Mouse (Mus musculus): ENCODE data around the gene Naglu.
"Not testable (repeated sequence)": the region's sequence is repeated elsewhere in the genome, so short reads cannot be mapped to it uniquely, and the experiment has no call there.

Gene Naglu

DNA sequence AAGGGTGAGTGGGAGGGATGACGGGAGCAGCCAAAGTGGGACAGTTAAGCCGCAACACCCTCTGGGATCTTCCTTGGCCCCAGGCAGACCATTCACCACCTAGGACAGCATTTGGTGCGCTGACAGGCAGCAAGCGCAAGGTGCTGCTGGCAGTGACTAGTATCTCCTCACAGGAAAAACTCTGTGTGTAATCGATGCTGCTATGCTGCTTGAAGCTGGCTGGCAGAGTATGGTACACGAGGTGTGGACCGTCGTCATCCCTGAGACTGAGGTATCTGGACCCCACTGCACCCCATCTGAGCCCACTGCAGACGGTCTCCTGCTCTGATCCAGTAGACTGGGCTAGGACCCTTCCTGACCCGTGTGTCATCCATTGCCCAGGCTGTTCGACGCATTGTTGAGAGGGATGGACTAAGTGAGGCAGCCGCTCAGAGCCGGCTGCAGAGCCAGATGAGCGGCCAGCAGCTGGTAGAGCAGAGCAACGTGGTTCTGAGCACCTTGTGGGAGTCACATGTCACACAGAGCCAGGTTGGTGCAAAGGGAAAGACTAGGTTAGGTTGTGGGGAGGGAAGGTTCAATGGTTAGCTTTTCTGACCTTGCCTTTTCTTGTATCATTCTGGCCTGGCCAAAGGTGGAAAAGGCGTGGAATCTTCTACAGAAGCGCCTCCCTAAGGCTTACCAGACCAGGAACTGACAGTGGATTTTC lies 16.0 kb downstream of the Naglu start:
- no peak for DNase-seq

DNA sequence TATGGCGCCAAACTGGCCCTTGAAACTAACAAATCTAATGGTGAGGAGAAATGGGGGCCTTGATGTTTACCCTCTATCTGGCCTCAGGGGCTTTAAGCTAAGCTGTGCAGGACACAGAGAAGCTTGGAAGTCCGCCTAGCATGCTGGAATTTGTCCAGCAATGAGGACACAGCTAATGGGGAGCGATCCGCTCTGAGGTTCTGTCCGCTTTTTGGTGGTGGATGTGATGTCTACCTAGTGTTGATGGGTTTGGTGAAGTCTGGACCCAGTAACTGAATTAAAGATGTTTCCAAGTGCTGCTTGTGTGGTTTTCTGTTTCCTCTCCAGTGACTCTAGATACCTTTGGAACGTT lies 16.5 kb downstream of the Naglu start:
- DNase-seq, result no peak

DNA sequence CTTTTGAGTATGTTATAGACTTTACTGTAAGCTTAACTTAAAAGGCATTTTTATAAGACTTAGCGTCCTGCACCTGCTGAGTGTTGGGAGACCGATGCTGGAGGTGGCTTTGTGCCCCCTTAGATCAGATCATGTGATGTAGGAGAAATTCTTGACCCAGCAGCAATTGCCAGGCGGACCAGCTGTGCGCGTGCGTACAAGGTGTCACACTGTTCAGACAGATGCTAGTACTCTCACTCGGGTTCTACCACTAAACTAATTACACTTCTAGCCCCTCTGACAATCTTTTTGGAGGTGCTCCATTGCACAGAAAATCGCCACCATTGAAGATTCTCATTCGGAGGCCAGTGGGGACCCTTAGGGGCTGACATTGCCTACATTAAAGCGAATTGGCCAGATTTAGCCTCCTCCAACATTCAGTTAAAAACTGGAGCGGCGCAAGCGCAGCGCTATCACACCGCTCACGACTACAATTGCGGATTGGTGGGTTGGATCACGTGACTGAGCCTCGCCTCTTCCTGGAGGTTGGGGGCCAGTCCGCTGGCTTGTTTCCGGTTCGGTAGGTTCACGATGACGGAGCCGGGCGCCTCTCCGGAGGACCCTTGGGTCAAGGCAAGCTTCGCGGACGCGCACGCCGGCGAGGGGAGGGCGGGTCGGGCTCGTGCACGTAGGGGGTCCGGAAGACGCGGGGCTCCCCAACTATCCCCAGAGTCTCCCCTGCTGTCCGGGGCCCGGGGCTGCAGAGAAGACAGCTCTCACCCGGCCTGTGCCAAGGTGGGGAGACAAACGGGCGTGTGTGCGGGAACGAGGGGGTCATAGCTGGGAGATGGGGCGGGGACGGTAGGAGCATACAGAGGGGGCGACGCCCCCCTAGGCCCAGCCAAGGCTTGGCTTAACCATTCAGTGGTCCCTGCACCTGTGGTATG lies 17.2 kb downstream of the Naglu start, which contains the start of gene Mlx:
TSS of gene Mlx (plus strand) at position 522 of the 926 bp plus-strand sequence.
- peak; percentile 92 to 95 for DNase-seq

DNA sequence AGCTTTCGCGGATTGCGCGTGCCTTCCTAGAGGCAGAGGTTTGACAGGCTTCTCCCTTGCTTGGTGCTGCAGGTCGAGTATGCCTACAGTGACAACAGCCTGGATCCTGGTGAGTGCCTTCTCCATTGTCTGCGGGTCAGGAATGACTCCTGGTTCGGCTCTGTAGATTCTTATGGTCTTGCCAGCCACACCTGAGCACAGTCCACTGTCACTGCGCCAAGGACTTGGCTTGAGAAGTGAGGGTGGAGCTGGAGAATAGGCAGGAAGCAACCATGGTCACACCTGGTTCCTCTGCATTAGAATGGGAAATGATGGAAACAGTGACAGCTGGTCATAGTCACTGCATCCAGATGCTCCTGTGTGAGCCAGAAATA lies 17.9 kb downstream of the Naglu start:
- DNase-seq, result peak in 1 of 2 experiments; percentile 46

DNA sequence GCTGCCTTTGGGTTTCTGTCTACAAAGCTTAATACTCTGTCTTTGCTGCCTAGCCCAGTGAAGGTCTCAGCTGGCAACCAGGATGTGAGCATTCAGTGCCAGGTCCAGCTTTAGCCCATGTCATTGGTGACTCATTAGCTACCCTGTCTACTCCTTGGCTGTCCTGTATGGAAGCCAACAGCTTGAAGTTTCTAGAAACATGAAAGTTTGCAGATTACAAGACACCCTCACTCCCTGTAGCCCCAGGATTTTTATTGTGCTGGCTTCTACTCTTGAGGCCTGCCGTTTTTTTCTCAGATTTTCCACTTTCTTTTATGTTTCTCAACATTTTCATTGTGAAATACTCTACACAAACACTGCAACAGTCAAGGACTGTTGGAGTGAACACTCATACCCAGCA lies 20.1 kb downstream of the Naglu start:
- DNase-seq, result no peak

DNA sequence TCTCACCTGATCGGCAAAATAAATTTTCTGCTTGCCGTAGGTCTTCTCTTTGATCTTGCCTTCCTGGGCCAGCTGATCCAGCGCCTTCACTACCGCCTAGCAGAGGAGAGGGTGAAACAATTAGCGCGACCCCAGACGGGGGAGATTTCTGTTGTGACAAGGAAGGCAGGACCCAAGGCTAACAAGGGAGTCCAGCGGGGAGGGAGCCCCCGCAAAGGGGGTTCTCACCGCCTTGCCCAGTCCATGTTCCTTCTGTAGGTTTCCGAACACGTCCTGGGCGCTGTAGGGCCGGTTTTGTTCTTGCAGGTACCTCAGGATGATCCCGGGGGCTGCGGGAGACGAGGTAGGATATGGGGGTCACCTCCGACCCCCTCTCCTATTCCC lies 25.1 kb downstream of the Naglu start:
- no peak for DNase-seq

DNA sequence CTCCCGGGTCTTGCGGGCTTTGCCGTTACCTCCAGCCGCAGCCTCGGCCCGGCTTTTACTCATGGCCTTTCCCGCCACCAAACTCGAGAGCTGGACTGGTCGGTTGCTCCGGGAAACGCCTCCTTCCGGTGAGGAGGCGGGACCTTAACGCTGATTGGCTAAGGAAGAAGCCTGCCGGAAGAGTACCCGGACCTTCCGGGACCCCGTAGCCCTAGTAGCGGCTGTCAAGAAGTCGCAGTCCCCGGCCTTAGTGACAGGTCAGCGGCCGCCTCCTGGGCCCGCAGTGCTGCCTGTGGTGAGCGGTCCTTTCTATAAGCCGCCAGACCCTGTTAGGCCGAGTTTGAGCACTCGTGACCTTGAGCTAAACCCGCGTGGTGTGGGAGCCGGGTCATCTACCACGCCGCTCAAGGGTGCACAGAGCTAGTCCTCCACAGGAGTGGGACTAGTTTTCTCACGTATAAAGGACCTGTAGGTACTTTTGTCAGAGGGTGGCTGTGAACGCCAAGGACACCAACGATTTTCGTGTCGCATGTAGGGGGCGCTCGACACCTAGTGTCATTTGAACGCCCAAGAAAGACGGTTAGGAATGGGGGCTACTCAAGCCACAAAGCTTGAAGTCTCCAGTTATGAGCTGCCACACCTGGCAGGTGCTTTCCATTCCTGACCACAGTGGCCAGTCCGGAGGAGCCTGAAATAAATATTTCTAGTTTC lies 25.7 kb downstream of the Naglu start, which contains the start of gene Psmc3ip:
TSS of gene Psmc3ip (minus strand) at position 123 of the 711 bp plus-strand sequence.
- peak; percentile 95 to 96 for DNase-seq

DNA sequence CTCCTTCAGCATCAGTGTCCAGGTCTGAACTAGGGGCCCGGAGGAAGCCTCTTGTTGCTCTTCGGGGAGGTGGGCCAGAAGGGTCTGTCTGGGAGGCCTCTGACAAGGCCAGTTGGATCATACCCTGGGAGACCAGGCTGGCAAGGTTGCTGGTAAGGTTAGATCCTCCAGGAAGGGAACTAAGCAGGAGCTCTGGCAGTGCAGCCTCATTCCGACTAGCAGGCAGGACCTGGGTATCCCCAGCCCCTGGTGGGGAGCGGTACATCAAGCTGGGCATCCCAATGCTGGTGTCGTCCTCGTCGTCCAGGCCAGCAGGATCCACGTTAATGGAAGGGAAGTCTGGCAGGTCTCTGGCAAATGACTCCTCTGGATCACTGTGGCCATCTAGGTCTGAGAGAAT lies 28.4 kb downstream of the Naglu start:
- no peak for DNase-seq

DNA sequence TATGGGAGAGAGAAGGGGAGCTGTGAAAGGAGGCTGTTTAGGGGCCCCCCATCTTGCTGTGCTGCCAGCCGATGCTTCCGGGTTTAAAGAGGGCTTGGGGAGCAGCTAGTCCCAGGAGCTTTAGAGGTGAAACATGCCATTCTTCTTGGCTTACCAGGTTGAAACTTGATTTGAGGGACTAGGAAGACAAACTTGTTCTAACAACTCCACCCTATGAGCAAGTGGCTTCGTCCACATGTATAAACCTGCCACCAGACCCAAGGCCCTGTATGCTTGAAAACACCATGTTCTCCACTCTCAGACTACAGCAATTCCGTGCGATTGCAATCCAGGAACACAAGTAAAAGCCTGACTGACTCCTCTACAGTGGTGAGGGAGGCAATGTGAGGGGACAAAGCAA lies 33.2 kb downstream of the Naglu start:
- no peak for DNase-seq

DNA sequence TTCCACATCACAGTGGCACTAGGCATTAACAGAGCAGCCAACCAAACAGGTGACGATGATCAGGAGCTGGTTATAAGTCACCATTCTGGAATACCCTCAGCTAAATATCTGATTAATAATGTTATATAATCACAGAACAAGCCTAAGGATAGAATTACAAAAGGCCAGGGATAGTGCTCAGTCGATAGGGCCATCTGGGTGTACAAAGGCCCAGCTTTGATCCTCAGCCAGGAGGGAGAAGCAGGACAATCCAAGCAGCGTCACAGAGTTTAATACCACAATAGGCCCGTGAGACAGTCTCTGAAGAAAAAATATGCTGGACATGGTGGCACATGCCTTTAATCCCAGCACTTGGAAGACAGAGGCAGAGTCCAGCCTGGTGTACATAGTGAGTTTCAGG lies 39.5 kb downstream of the Naglu start:
- no peak for DNase-seq

DNA sequence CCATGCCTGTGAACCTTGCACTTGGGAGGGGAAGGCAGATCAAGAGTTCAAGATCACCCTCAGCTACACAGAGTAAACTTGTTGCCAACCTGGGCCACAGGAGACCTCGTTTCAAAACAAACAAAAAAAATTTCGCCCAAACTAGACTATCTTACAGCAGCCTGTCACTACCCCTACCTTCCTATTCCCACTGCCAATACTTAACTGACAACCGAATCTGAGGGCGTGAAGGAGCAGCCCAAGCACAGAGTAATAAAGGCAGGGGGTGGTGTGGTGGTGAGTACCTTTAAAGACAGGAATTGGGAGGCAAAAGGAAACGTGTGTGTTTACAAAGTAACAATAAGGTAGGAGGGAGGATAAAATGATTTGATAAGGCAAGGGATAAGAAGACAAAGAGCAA lies 40.9 kb downstream of the Naglu start:
- DNase-seq, result no peak

DNA sequence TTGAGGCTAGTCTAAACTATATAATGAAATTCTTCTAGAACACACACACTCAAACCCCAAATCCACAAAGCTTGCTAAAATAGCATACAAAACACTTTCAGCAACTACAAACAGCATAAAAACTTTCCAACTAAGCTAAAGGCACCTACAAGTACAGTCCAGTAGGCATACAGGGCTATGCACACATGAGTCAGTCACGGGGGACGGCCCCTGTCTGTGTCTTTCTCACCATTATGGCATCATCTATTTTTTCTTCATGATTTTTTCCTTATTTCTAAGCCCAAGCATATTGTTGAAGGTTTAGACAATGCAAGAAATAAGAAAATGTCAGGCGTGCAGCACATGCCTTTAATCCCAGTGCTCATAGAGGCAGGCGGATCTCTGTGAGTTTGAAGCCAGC lies 41.4 kb downstream of the Naglu start:
- no peak for DNase-seq

DNA sequence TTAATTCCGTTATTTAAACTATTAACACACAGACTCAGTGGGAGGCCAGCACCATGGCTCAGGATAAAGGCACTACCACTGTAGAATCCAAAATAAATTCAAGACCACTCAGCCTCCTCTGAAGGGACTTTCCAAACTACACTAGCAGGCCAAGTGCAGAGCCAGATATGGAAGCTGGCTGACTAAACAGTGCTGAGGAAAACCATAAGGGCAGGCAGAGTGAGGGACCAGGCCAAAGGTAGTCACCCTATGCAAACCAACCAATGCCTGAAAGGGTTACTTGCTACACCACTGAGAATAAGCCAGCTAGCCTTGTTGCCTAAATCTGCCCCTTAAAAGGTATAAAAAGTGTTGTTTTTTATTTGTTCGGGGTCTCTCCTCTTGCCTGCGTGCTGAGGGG lies 42.4 kb downstream of the Naglu start:
- DNase-seq, result no peak

DNA sequence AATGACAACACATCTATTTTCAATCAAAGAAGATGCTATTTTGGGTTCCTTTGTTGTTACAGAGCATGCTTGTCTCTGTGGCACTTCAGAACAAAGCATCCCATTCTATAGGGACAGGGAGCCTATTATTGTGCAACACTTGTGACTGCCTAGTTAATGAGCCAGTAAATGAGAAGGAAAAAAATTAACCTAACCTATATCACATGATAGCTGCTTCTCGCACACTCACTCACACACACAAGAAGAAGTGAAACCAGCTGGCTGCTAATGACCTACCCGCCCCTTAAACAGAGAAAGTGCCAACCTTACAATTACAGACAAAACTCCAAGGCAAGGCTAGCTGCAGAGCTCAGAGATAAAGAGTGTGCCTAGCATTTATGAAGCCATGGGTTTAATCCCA lies 45.8 kb downstream of the Naglu start:
- no peak for DNase-seq

DNA sequence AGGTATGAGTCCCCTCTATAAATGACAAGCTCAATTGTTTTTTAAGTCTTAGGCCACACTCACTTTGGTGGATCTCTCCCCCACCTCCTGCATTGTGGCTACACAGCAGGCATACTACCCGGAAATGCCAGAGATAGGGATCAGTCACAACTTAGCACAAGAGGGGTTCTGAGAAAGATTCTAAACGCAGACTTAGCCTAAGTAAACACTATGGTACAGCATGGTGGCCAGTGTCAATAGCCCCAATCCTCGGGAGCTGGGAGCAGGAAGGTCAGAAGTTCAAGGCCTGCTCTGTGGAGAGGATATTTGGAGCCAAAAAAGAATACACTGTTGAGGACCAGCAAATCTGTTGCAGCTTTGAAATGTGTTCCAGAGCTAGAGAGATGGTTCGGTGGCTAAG lies 48.3 kb downstream of the Naglu start:
- DNase-seq, result no peak

DNA sequence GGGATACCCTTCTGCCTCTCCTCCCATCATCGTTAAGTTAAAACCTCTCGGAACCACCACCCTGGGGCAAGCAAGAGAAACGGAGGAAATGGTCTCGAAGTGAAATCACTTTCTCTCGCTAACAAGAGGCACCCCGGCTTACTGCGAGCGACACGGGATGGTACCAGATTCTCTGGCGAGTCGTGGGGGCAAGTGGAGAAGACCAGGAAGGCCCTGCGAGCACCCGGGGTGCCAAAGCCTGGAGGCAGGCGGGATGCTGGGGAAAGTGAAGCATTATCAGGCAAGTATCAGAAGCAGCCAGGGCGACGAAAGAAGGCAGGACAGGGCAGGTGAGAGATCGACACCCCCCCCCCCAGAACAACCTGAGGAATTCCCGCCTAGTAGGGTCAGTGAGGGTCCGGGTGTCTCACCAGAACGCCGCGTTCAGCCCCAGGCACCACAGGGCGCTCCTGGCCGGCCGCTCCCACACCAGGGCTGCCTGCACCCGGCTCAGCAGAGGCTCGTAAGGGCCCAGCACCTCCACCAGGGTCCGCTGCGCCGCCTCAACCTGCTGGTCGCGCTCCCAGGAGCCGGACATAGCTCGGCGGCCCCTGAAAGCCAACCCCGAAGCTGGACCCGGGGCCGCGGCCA lies 49.4 kb downstream of the Naglu start:
- no peak for DNase-seq

DNA sequence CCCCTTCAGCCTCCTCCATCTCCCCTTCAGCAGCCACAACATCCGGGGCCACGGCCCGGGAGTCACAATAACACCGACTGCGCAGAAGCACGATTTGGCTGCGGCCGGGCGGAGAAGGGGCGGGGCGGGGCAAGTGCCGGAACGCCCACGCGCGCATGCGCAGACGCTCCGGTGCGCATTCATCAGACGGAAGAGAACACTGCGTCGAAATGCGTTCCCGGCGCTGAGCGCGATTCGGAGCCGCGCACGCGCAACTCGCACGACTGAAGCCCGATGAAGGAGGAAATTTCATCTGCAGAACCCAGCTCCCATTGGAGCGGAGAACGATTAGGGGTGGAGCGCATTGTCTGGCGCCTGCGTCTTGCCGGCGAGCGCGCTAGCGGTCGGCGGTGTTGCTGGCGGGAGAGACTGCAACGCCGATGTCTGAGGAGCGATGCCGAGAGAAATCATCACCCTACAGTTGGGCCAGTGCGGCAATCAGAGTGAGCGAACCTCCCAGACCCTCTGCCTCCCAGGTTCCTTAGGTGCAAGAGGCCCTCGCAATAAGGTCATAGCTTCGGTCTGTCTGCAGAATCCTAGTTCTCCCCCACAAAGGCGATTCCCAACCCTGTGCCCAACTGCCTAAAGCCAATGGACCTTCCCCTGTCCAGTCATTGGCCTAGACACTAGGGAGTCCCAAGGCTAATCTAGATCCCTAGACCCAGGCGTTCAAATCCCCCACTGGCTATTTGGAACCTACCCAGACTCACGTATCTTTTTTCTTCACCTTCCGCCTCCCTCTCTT lies 50.1 kb downstream of the Naglu start, which contains the start of the genes Retreg3 and Tubg1:
TSS of gene Retreg3 (minus strand) at position 133 of the 784 bp plus-strand sequence.
TSS of gene Tubg1 (plus strand) at position 178 of the 784 bp plus-strand sequence.
- DNase-seq, result peak; percentile 99

DNA sequence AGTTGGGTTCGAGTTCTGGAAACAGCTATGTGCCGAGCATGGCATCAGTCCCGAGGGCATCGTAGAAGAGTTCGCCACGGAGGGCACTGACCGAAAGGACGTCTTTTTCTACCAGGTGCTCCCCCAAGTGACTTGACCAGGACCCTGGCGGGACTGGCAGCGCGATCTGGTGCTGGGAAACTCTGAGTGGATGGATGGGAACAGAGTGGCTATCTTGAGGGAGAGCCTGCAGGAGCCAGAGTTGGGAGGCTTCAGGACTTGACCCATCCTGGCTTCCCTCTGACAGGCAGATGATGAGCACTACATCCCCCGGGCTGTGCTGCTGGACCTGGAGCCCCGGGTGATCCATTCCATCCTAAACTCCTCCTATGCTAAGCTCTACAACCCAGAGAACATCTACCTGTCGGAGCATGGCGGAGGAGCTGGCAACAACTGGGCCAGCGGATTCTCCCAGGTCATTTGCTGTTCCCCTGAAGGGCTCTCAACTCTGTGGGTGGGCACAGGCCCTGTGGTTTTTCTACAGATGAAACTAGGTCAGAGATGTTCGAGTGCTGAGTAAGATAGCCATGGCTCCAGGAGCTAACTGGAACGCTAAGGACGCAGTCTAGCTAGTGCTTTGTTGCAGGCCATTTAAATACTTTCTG lies 50.9 kb downstream of the Naglu start:
- no peak for DNase-seq

DNA sequence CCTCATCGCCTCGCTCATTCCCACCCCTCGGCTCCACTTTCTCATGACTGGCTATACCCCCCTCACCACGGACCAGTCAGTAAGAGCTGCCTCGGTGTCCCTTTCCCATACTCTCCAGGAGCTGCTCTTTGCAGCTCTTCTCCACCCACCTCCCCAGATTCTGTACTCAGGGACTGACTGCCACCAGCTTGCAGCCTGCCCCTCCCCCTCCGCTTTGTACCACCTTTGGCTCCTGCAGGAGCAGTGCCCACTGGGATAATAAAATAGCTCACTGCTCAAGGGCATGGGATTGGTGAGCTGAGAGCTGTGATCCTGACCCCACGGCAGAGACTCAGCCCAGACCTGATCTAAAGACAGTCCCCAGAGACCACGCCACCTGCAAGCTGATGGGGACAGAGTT lies 54.7 kb downstream of the Naglu start:
- DNase-seq, result not testable (repeated sequence)

DNA sequence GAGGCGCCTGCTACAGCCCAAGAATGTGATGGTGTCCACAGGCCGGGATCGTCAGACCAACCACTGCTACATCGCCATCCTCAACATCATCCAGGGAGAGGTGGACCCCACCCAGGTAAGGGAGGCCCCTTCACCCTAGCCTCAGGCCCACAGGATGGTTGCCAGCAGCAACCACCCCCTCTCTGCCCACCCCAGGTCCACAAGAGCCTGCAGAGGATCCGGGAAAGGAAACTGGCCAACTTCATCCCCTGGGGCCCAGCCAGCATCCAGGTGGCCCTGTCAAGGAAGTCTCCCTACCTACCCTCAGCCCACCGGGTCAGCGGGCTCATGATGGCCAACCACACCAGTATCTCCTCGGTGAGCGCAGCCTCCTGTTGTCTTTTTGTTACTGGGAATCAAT lies 55.2 kb downstream of the Naglu start:
- DNase-seq, result not testable (repeated sequence)

DNA sequence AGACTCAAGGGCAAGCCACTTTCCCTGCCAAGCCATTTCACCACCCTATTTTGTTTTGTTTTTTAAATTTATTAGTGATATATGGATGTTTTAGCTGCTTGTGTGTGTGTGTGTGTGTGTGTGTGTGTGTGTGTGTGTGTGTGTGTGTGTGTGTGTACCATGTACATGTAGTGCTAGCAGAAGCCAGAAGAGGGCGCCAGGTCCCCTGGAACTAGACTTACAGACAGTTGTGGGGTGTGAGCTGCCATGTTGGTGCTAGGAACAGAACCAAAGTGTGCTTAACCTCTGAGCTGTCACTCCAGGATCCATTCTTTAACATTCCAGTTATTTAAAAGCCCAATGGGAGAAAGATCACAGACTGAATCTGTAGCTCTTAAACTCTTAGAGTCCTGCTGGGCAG lies 57.3 kb downstream of the Naglu start:
- DNase-seq, result no peak

Measured in lung, adult 18-20 months (tissue).